Mouse (Mus musculus) liver, adult 2 months (tissue): ENCODE measurements around the gene Dock1.

Experiments
- CTCF ChIP-seq: fragments of 200-500 bp; IDR thresholded peaks from 2 replicates; pipeline ENCODE4 v1.5.1; 2011; ENCODE audit warnings: low read depth, low read length, control low read depth
- POLR2A ChIP-seq: fragments of 200-500 bp; IDR thresholded peaks from 2 replicates; pipeline ENCODE4 v1.6.1; 2011; ENCODE audit warnings: low read length, control low read depth; ENCODE audit not compliant: insufficient read depth; ENCODE audit errors: extremely low read depth

- TF ChIP-seq CTCF = no peak
- TF ChIP-seq POLR2A = no peak
Measured at GRCm38 (mm10) chr7:134787110-134787509, 116.7 kb downstream of the Dock1 start.
